Mouse (Mus musculus) liver, postnatal 0 days (tissue): ENCODE results near the gene Klhl40.

Experiments
- CTCF ChIP-seq: sonication (generic); IDR thresholded peaks from 2 replicates; pipeline ENCODE4 v1.5.1; 2016; ENCODE audit warnings: antibody characterized with exemption, low read depth
- EP300 ChIP-seq: IDR thresholded peaks from 2 replicates; pipeline ENCODE4 v1.6.1; 2016; ENCODE audit warnings: antibody characterized with exemption, low read depth, mild to moderate bottlenecking

- no peak for TF ChIP-seq CTCF
- no peak for TF ChIP-seq EP300
Measured at GRCm38 (mm10) chr9:121754624-121755023, 22.8 kb upstream of the Klhl40 start.
